Mouse (Mus musculus): ENCODE results near the gene Tanc2. TPM values are rescaled to one million over a fixed set of nuclear protein-coding genes. Genes with fewer than 3 reads are reported as not detected.

Gene Tanc2
- polyA plus RNA-seq, 2 experiments: 11.2 to 13.0 TPM

GRCm38 (mm10) chr11:105777802-105778201, 188.0 kb downstream of the Tanc2 start:
- Histone ChIP-seq H3K36me3 (ENCODE audit: control insufficient read depth, insufficient read depth, low read length) (peaks cover 8% of the 10 kb centered on the region; the same call in 1 of the 2 replicates), H3K9me3 (ENCODE audit: control insufficient read depth, low read length) (no peaks in the 10 kb centered on the region), H3K4me1 (ENCODE audit: control insufficient read depth, insufficient read depth, low read length) (no peaks in the 10 kb centered on the region), H3K4me3 (replicated peaks; ENCODE audit: low read length) (no peak overlapping the region), H3K27ac (replicated peaks; ENCODE audit: low read depth, low read length) (no peak overlapping the region), H3K4me2 (replicated peaks; ENCODE audit: low read depth, low read length, severe bottlenecking) (no peak overlapping the region), H3K9ac (ENCODE audit: low read depth, low read length, severe bottlenecking) (no peak overlapping the region), H3K27me3 (ENCODE audit: control insufficient read depth, insufficient read depth, low read length) (no peaks in the 10 kb centered on the region)
- DNase-seq (ENCODE audit: low spot score) (no peak), ATAC-seq (ENCODE audit: low FRiP score, low read depth) (no peak)
- TF ChIP-seq POLR2A (IDR thresholded peaks at IDR 0.05; ENCODE audit: borderline replicate concordance, extremely low read depth, insufficient read depth, insufficient read length): no peak

DNA sequence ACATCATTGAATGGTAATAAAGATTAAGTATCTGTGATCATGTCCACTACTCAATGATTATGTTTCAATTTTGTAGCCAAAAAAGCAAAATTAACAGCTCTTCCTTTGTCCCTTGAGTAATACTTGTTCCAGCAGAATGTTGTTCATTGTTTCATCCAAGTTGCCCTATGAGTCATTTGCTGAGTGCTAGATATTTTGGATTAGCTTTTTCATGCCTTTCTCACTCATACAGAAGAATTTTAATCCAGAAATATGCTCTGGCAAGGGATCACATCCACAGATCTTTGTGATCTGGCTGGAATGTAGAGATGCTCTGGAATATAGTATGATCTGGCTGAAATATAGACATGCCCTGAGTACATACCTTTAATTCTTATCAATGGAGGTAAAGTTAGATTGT, 202.7 kb downstream of the Tanc2 start:
- Histone ChIP-seq H3K9me3 (ENCODE audit: control insufficient read depth, low read length) (no peaks in the 10 kb centered on the region), H3K27me3 (ENCODE audit: control insufficient read depth, insufficient read depth, low read length) (no peaks in the 10 kb centered on the region), H3K9ac (ENCODE audit: low read depth, low read length, severe bottlenecking) (no peak overlapping the region), H3K4me1 (ENCODE audit: control insufficient read depth, insufficient read depth, low read length) (no peaks in the 10 kb centered on the region), H3K4me2 (replicated peaks; ENCODE audit: low read depth, low read length, severe bottlenecking) (no peak overlapping the region), H3K27ac (replicated peaks; ENCODE audit: low read depth, low read length) (no peak overlapping the region), H3K4me3 (replicated peaks; ENCODE audit: low read length) (no peak overlapping the region), H3K36me3 (ENCODE audit: control insufficient read depth, insufficient read depth, low read length) (no peaks in the 10 kb centered on the region)
- DNase-seq (ENCODE audit: low spot score): no peak
- TF ChIP-seq POLR2A (IDR thresholded peaks at IDR 0.05; ENCODE audit: borderline replicate concordance, extremely low read depth, insufficient read depth, insufficient read length): no peak
- no peak for ATAC-seq (ENCODE audit: low FRiP score, low read depth)

DNA sequence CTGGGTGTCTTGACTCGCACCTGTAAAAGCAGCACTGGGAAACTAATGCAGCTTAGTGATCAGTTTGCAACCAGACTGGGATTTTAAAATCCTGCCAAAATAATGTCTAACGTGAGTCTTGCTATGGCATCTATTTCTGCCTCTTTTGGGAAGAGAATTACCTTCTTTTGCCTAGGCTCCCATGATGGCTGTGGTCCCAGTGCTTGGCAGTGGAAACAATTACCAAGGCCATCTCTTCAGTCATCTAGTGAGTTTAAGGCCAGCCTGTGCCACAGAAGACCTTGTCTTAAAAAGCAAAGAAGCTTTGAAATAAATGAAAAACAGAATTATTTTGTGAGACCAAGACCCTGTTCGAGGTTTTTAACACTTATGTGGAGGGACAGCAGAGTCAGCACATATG, 213.9 kb downstream of the Tanc2 start:
- 75% methylated on average over 3 of the region's 3 CpGs for WGBS
- TF ChIP-seq POLR2A (IDR thresholded peaks at IDR 0.05; ENCODE audit: borderline replicate concordance, extremely low read depth, insufficient read depth, insufficient read length): no peak
- Histone ChIP-seq H3K9me3 (ENCODE audit: control insufficient read depth, low read length) (no peaks in the 10 kb centered on the region), H3K4me1 (ENCODE audit: control insufficient read depth, insufficient read depth, low read length) (0 out of 2 replicates have a peak, but pooled peaks cover 2% of the 10 kb centered on the region), H3K27ac (replicated peaks; ENCODE audit: low read depth, low read length) (no peak overlapping the region), H3K27me3 (ENCODE audit: control insufficient read depth, insufficient read depth, low read length) (no peaks in the 10 kb centered on the region), H3K9ac (ENCODE audit: low read depth, low read length, severe bottlenecking) (no peak overlapping the region), H3K4me2 (replicated peaks; ENCODE audit: low read depth, low read length, severe bottlenecking) (no peak overlapping the region), H3K4me3 (replicated peaks; ENCODE audit: low read length) (no peak overlapping the region), H3K36me3 (ENCODE audit: control insufficient read depth, insufficient read depth, low read length) (no peaks in the 10 kb centered on the region)
- DNase-seq (ENCODE audit: low spot score) (no peak), ATAC-seq (ENCODE audit: low FRiP score, low read depth) (no peak)

- Histone ChIP-seq H3K27me3 (ENCODE audit: control insufficient read depth, insufficient read depth, low read length) (no peaks in the 10 kb centered on the region), H3K4me2 (replicated peaks; ENCODE audit: low read depth, low read length, severe bottlenecking) (no peak overlapping the region), H3K4me3 (replicated peaks; ENCODE audit: low read length) (no peak overlapping the region), H3K9ac (ENCODE audit: low read depth, low read length, severe bottlenecking) (no peak overlapping the region), H3K36me3 (ENCODE audit: control insufficient read depth, insufficient read depth, low read length) (no peaks in the 10 kb centered on the region), H3K27ac (replicated peaks; ENCODE audit: low read depth, low read length) (no peak overlapping the region), H3K9me3 (ENCODE audit: control insufficient read depth, low read length) (no peaks in the 10 kb centered on the region), H3K4me1 (ENCODE audit: control insufficient read depth, insufficient read depth, low read length) (0 out of 2 replicates have a peak, but pooled peaks cover 2% of the 10 kb centered on the region)
- DNase-seq (ENCODE audit: low spot score) (no peak), ATAC-seq (ENCODE audit: low FRiP score, low read depth) (no peak)
- no peak for TF ChIP-seq POLR2A (IDR thresholded peaks at IDR 0.05; ENCODE audit: borderline replicate concordance, extremely low read depth, insufficient read depth, insufficient read length)
- 53% methylated on average over 3 of the region's 3 CpGs for WGBS
Observed at GRCm38 (mm10) chr11:105804776-105805175, 215.0 kb downstream of the Tanc2 start.

- peaks cover 3% of the 10 kb centered on the region; the same call in 1 of the 2 replicates for H3K36me3 ChIP-seq (ENCODE audit: control insufficient read depth, insufficient read depth, low read length)
- no peak overlapping the region for H3K9ac ChIP-seq (ENCODE audit: low read depth, low read length, severe bottlenecking)
- no peaks in the 10 kb centered on the region for H3K9me3 ChIP-seq (ENCODE audit: control insufficient read depth, low read length)
- DNase-seq (ENCODE audit: low spot score): no peak
- 84% methylated on average over 5 of the region's 5 CpGs for WGBS
- H3K4me2 ChIP-seq (replicated peaks; ENCODE audit: low read depth, low read length, severe bottlenecking): no peak overlapping the region
- TF ChIP-seq POLR2A (IDR thresholded peaks at IDR 0.05; ENCODE audit: borderline replicate concordance, extremely low read depth, insufficient read depth, insufficient read length): no peak
- ATAC-seq (ENCODE audit: low FRiP score, low read depth): no peak
- no peaks in the 10 kb centered on the region for H3K27me3 ChIP-seq (ENCODE audit: control insufficient read depth, insufficient read depth, low read length)
- 0 out of 2 replicates have a peak, but pooled peaks cover 2% of the 10 kb centered on the region for H3K4me1 ChIP-seq (ENCODE audit: control insufficient read depth, insufficient read depth, low read length)
- no peak overlapping the region for H3K27ac ChIP-seq (replicated peaks; ENCODE audit: low read depth, low read length)
- H3K4me3 ChIP-seq (replicated peaks; ENCODE audit: low read length): no peak overlapping the region
Observed at GRCm38 (mm10) chr11:105807103-105807502, 217.3 kb downstream of the Tanc2 start.

- DNase-seq (ENCODE audit: low spot score) (no peak), ATAC-seq (ENCODE audit: low FRiP score, low read depth) (no peak)
- 58% methylated on average over 1 of the region's 1 CpGs for WGBS
- Histone ChIP-seq H3K9me3 (ENCODE audit: control insufficient read depth, low read length) (no peaks in the 10 kb centered on the region), H3K36me3 (ENCODE audit: control insufficient read depth, insufficient read depth, low read length) (no peaks in the 10 kb centered on the region), H3K4me1 (ENCODE audit: control insufficient read depth, insufficient read depth, low read length) (no peaks in the 10 kb centered on the region), H3K4me3 (replicated peaks; ENCODE audit: low read length) (no peak overlapping the region), H3K27ac (replicated peaks; ENCODE audit: low read depth, low read length) (no peak overlapping the region), H3K4me2 (replicated peaks; ENCODE audit: low read depth, low read length, severe bottlenecking) (no peak overlapping the region), H3K27me3 (ENCODE audit: control insufficient read depth, insufficient read depth, low read length) (no peaks in the 10 kb centered on the region), H3K9ac (ENCODE audit: low read depth, low read length, severe bottlenecking) (no peak overlapping the region)
- no peak for TF ChIP-seq POLR2A (IDR thresholded peaks at IDR 0.05; ENCODE audit: borderline replicate concordance, extremely low read depth, insufficient read depth, insufficient read length)
Observed at GRCm38 (mm10) chr11:105823246-105823645, 233.5 kb downstream of the Tanc2 start.
